Comparison of ENCODE assay signal across 8 mouse cellular contexts in genomic region chr7:66080231-66080613, GRCm38 (mm10). TPM values are rescaled to one million over a fixed set of nuclear protein-coding genes. Genes with fewer than 3 reads are reported as not detected.
DNase-seq lines count a peak whose midpoint lies in the region; ATAC-seq and TF ChIP-seq lines count a peak whose summit lies in the region.

No protein-coding gene starts in this region.

- H3K9me3 ChIP-seq in hindbrain, embryonic 12.5 days (replicated peaks) = no peaks in the 10 kb centered on the region
- H3K9me3 ChIP-seq in midbrain, embryonic 12.5 days = no peaks in the 10 kb centered on the region

- H3K27me3 ChIP-seq in hindbrain, embryonic 12.5 days = no peaks in the 10 kb centered on the region
- no peaks in the 10 kb centered on the region for H3K27me3 ChIP-seq in midbrain, embryonic 12.5 days

- ATAC-seq in hindbrain, embryonic 12.5 days (ENCODE audit: low FRiP score) = no peak
- no peak for ATAC-seq in midbrain, embryonic 12.5 days (ENCODE audit: low FRiP score, low read depth)
- ATAC-seq in inflammation-experienced regulatory T-cells, adult 6 months = no peak

- TF ChIP-seq CTCF in left cerebral cortex, adult 2 months (IDR thresholded peaks at IDR 0.05) = peak; percentile 34

- H3K4me3 ChIP-seq in left cerebral cortex, adult 2 months = peak overlapping the region; percentile 92
- H3K4me3 ChIP-seq in hindbrain, embryonic 12.5 days = peak overlapping the region; percentile 89
- peak overlapping the region; percentile 61 for H3K4me3 ChIP-seq in midbrain, embryonic 12.5 days

- WGBS in hindbrain, embryonic 12.5 days = 32% methylated on average over 5 of the region's 5 CpGs
- 45% methylated on average over 5 of the region's 5 CpGs for WGBS in midbrain, embryonic 12.5 days

- peak overlapping the region; percentile 83 for H3K27ac ChIP-seq in left cerebral cortex, adult 2 months
- peak overlapping the region; percentile 82; the same call in 1 of the 2 replicates for H3K27ac ChIP-seq in hindbrain, embryonic 12.5 days
- H3K27ac ChIP-seq in midbrain, embryonic 12.5 days (replicated peaks) = no peak overlapping the region

- peaks cover 48% of the 10 kb centered on the region for H3K36me3 ChIP-seq in hindbrain, embryonic 12.5 days
- H3K36me3 ChIP-seq in midbrain, embryonic 12.5 days = peaks cover 51% of the 10 kb centered on the region

- DNase-seq in left cerebral cortex, adult 2 months (ENCODE audit: extremely low spot score in 1 of 2, low spot score in 2 of 2) = no peak
- no peak for DNase-seq in left cerebral cortex, postnatal 4 days
- peak; percentile 17 for DNase-seq in brain, adult 2 months (ENCODE audit: low read depth, low spot score)
- no peak for DNase-seq in gastrocnemius, postnatal 14 days
- no peak for DNase-seq in layer of hippocampus, adult 9-10 months (ENCODE audit: low spot score)

- intact Hi-C loops in left cerebral cortex, adult 2 months (cut with DNase I) = no loop called here
- intact Hi-C loops in left cerebral cortex, postnatal 4 days (cut with DNase I) = no loop called here
- intact Hi-C loops in gastrocnemius, postnatal 14 days (cut with DNase I; ENCODE audit: low total_unique reads) = no loop called here

- peak overlapping the region; percentile 85 for H3K4me2 ChIP-seq in hindbrain, embryonic 12.5 days (replicated peaks)
- H3K4me2 ChIP-seq in midbrain, embryonic 12.5 days (replicated peaks) = peak overlapping the region; percentile 85

- peak overlapping the region; percentile 85 for H3K9ac ChIP-seq in hindbrain, embryonic 12.5 days
- H3K9ac ChIP-seq in midbrain, embryonic 12.5 days (replicated peaks) = peak overlapping the region; percentile 61

- H3K4me1 ChIP-seq in hindbrain, embryonic 12.5 days = peaks cover 14% of the 10 kb centered on the region
- H3K4me1 ChIP-seq in midbrain, embryonic 12.5 days = peaks cover 17% of the 10 kb centered on the region

RNA-seq across cellular contexts. Expression of gene Selenos, which starts 0.8 kb away (rescaled TPM):
- total RNA-seq in left cerebral cortex, adult 2 months (2021) = 10 to 100 TPM; 46.5 to 47.5 TPM
- 10 to 100 TPM; 41.2 to 41.9 TPM for total RNA-seq in left cerebral cortex, postnatal 4 days (2021)
- polyA plus RNA-seq in hindbrain, embryonic 12.5 days (2016; fragmentation: Nextera tagmentation; extraction: Ambion mirVana) = 82.2 and 83.7 TPM in 2 replicates
- 75.6 and 76.8 TPM in 2 replicates for polyA plus RNA-seq in midbrain, embryonic 12.5 days (2016; fragmentation: Nextera tagmentation; extraction: Ambion mirVana)
- 10 to 100 TPM; 23.9 to 24.3 TPM for total RNA-seq in gastrocnemius, postnatal 14 days (2021)
- polyA plus RNA-seq in inflammation-experienced regulatory T-cells, adult 6 months (2017; shearing (Covaris generic)) = 100 to 1,000 TPM; 180 to 191 (median 182) TPM

RNA-seq across cellular contexts. Expression of gene Snrpa1, which starts 21.4 kb away (rescaled TPM):
- total RNA-seq in left cerebral cortex, adult 2 months (2021) = 10 to 100 TPM; 36.8 to 37.0 TPM
- 10 to 100 TPM; 52.3 to 58.9 TPM for total RNA-seq in left cerebral cortex, postnatal 4 days (2021)
- 174 and 175 TPM in 2 replicates for polyA plus RNA-seq in hindbrain, embryonic 12.5 days (2016; fragmentation: Nextera tagmentation; extraction: Ambion mirVana)
- 193 and 201 TPM in 2 replicates for polyA plus RNA-seq in midbrain, embryonic 12.5 days (2016; fragmentation: Nextera tagmentation; extraction: Ambion mirVana)
- 10 to 100 TPM; 17.3 to 17.9 TPM for total RNA-seq in gastrocnemius, postnatal 14 days (2021)
- 100 to 1,000 TPM; 128 to 166 (median 136) TPM for polyA plus RNA-seq in inflammation-experienced regulatory T-cells, adult 6 months (2017; shearing (Covaris generic))

RNA-seq across cellular contexts. Expression of gene Chsy1, which starts 29.1 kb away (rescaled TPM):
- 10 to 100 TPM; 15.6 to 17.3 TPM for total RNA-seq in left cerebral cortex, adult 2 months (2021)
- total RNA-seq in left cerebral cortex, postnatal 4 days (2021) = 10 to 100 TPM; 32.3 to 35.3 TPM
- polyA plus RNA-seq in hindbrain, embryonic 12.5 days (2016; fragmentation: Nextera tagmentation; extraction: Ambion mirVana) = 15.6 and 16.1 TPM in 2 replicates
- polyA plus RNA-seq in midbrain, embryonic 12.5 days (2016; fragmentation: Nextera tagmentation; extraction: Ambion mirVana) = 13.2 and 13.3 TPM in 2 replicates
- 1 to 10 TPM; 6.9 to 7.6 TPM for total RNA-seq in gastrocnemius, postnatal 14 days (2021)
- 10 to 100 TPM in 2 of 3 experiments, 1 to 10 TPM in 1; 8.9 to 54.6 (median 10.3) TPM for polyA plus RNA-seq in inflammation-experienced regulatory T-cells, adult 6 months (2017; shearing (Covaris generic))

RNA-seq across cellular contexts. Expression of gene Gm45213, which starts 36.8 kb away (rescaled TPM):
- total RNA-seq in left cerebral cortex, adult 2 months (2021) = not detected
- not detected for total RNA-seq in left cerebral cortex, postnatal 4 days (2021)
- polyA plus RNA-seq in hindbrain, embryonic 12.5 days (2016; fragmentation: Nextera tagmentation; extraction: Ambion mirVana) = not detected in 2 replicates
- not detected in 2 replicates for polyA plus RNA-seq in midbrain, embryonic 12.5 days (2016; fragmentation: Nextera tagmentation; extraction: Ambion mirVana)
- total RNA-seq in gastrocnemius, postnatal 14 days (2021) = not detected
- not detected for polyA plus RNA-seq in inflammation-experienced regulatory T-cells, adult 6 months (2017; shearing (Covaris generic))
